Mouse (Mus musculus): ENCODE results near the gene Gm3543. TPM values are rescaled to one million over a fixed set of nuclear protein-coding genes. Genes with fewer than 3 reads are reported as not detected.

Gm3543 gene
- polyA plus RNA-seq (2012; rRNA removed; ENCODE audit: low replicate concordance) = not detected in 2 replicates

DNA sequence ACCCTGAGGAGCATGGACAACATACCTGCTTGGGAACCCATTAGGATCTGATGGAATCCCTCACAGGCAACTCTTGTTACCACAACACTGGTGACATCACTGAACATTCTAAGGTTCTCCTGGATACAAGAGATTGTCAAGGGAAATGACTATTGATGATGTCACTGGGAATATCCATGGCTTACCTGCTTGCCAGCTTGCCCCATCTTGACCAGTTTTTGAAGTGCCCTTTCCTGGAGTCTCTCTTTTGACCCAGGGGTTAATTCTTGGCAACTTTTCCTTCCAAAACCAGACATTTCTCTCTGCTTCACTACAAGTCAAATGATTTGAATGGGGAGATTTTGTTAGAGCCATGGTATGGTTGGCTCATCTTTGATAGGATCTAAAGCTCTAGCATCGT lies at the start of gene Gm3543:
Gm3543 (minus strand) TSS at position 101 of the 400 bp plus-strand sequence.

DNA sequence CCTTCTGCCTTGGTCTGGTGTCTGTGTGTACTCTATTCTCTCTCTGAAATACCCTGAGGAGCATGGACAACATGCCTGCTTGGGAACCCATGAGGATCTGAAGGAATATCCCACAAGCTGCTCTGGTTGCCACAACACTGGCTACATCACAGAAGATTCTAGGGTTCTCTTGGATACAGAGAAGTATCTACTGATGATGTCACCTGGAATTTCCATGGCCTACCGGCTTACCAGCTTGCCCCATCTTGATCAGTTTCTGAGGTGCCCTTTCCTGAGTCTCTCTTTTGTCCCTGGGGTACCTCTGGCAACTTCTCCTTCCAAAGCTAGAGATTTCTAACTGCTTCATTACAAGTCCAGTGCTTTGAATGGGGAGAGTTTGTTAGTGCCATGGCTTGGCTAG lies 15.3 kb downstream of the Gm3543 start, which contains the start of gene Gm6401:
Gm6401 (minus strand) TSS at position 101 of the 400 bp plus-strand sequence.

DNA sequence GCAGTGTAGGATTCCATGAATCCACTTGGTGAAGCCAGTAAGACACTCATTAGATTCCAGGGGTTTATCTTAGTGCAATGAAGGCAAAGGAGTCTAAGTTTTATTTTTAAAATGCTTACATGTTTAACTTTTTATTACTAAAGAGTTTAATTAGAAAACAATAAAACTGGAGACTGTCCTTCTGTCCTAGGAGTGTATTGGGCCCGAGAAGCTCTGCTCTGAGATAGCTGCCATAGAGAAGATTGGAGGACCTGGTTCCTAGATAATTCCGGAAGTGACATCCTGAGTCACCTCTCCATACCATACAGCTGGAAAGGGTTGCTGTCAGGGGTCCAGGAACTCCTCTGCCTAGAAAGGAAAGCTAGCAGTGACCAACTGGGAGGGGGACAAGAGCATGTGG lies 39.4 kb downstream of the Gm3543 start, which contains the start of gene 1700024B05Rik:
1700024B05Rik (plus strand) TSS at position 301 of the 400 bp plus-strand sequence.

Other genes starting within 250 kb of the Gm3543 start
- not detected in 2 replicates for gene Gm7929, start 232.7 kb downstream of the Gm3543 start, polyA plus RNA-seq (2012; rRNA removed; ENCODE audit: low replicate concordance)
- not detected in 2 replicates for gene Gm47189, start 210.9 kb downstream of the Gm3543 start, polyA plus RNA-seq (2012; rRNA removed; ENCODE audit: low replicate concordance)
- gene Gm7980, start 76.0 kb downstream of the Gm3543 start, polyA plus RNA-seq (2012; rRNA removed; ENCODE audit: low replicate concordance) = not detected in 2 replicates
- gene 1700049E17Rik1, start 58.4 kb downstream of the Gm3543 start, polyA plus RNA-seq (2012; rRNA removed; ENCODE audit: low replicate concordance) = not detected in 2 replicates
- not detected in 2 replicates for gene 1700024B05Rik, start 39.3 kb downstream of the Gm3543 start, polyA plus RNA-seq (2012; rRNA removed; ENCODE audit: low replicate concordance)
- gene Gm6401, start 15.4 kb downstream of the Gm3543 start, polyA plus RNA-seq (2012; rRNA removed; ENCODE audit: low replicate concordance) = not detected in 2 replicates
- gene Gm7951, start 134.0 kb upstream of the Gm3543 start, polyA plus RNA-seq (2012; rRNA removed; ENCODE audit: low replicate concordance) = not detected in 2 replicates
- not detected in 2 replicates for gene Gm17027, start 179.3 kb upstream of the Gm3543 start, polyA plus RNA-seq (2012; rRNA removed; ENCODE audit: low replicate concordance)
- gene Gm3573, start 207.5 kb upstream of the Gm3543 start, polyA plus RNA-seq (2012; rRNA removed; ENCODE audit: low replicate concordance) = not detected in 2 replicates